Mouse (Mus musculus) hindbrain, embryonic 14.5 days (tissue): ENCODE data around the gene Dexi. TPM values are rescaled to one million over a fixed set of nuclear protein-coding genes. Genes with fewer than 3 reads are reported as not detected.
A peak's percentile ranks its signal among the peaks of the same experiment; 100 is the strongest.

Experiments used
- ATAC-seq: fragments of 200-750 bp; cut with Nextera tagmentation; 2 replicates; pipeline ENCODE4 v1.8.0; 2017; ENCODE audit warnings: moderate number of reproducible peaks, mild to moderate bottlenecking, moderate TSS enrichment, moderate library complexity; ENCODE audit not compliant: low FRiP score
- DNase-seq: peaks from one replicate; pipeline ENCODE4 v3.0.0-alpha.2; 2015; ENCODE audit warnings: low spot score
- H3K27ac ChIP-seq: fragments of 300-500 bp; sonication (generic); 2 replicates; pipeline ENCODE4 v1.5.1; 2014; ENCODE audit warnings: mild to moderate bottlenecking, moderate library complexity
- H3K27me3 ChIP-seq: fragments of 300-500 bp; sonication (generic); 2 replicates; pipeline ENCODE4 v1.6.1; 2014; ENCODE audit warnings: mild to moderate bottlenecking, low read length, mixed read lengths; ENCODE audit not compliant: control insufficient read depth, insufficient read depth
- H3K36me3 ChIP-seq: fragments of 300-500 bp; sonication (generic); replicated peaks from 2 replicates; pipeline ENCODE4 v1.6.1; 2014; ENCODE audit not compliant: control insufficient read depth, insufficient read depth
- H3K4me1 ChIP-seq: fragments of 300-500 bp; sonication (generic); replicated peaks from 2 replicates; pipeline ENCODE4 v1.6.1; 2014; ENCODE audit warnings: antibody characterized with exemption, low read length, mixed read lengths; ENCODE audit not compliant: control insufficient read depth, insufficient read depth
- H3K4me2 ChIP-seq: fragments of 300-500 bp; sonication (generic); replicated peaks from 2 replicates; pipeline ENCODE4 v1.6.1; 2014; ENCODE audit warnings: mild to moderate bottlenecking, moderate library complexity
- H3K4me3 ChIP-seq: fragments of 300-500 bp; sonication (generic); replicated peaks from 2 replicates; pipeline ENCODE4 v1.5.1; 2014; ENCODE audit warnings: mild to moderate bottlenecking, low read length
- H3K9ac ChIP-seq: fragments of 300-500 bp; sonication (generic); 2 replicates; pipeline ENCODE4 v1.6.1; 2014
- H3K9me3 ChIP-seq: fragments of 300-500 bp; sonication (generic); 2 replicates; pipeline ENCODE4 v1.6.1; 2016; ENCODE audit warnings: low read length; ENCODE audit not compliant: control insufficient read depth
- WGBS: fragments of 180-500 bp; shearing (Covaris S2); extraction: QIAGEN DNeasy Blood & Tissue Kit; methylation state at CpG from one replicate; pipeline ENCODE4 v1.1.7; 2014; 5-methylcytosine and 5-hydroxymethylcytosine counted together
- polyA plus RNA-seq: library from polyadenylated mRNA; unstranded; fragments of >200 nt; fragmentation: Nextera tagmentation; extraction: Ambion mirVana; gene quantifications from 2 replicates; pipeline ENCODE4 v1.2.1, GENCODE M21; 2014

Dexi gene
- polyA plus RNA-seq: 25.0 and 26.0 TPM in 2 replicates

- peaks cover 45% of the 10 kb centered on the region for H3K4me1 ChIP-seq
These were observed at the start of gene Dexi for GRCm38 (mm10) chr16:10542698-10543365. Gene Dexi, minus strand, starts transcription at chr16:10543054.

GRCm38 (mm10) chr16:10586546-10586945, 43.7 kb upstream of the Dexi start:
- H3K27ac ChIP-seq: no peak overlapping the region
- peaks cover 72% of the 10 kb centered on the region for H3K36me3 ChIP-seq
- H3K9me3 ChIP-seq: no peaks in the 10 kb centered on the region
- ATAC-seq (no peak), DNase-seq (peak; percentile 37)
- H3K4me1 ChIP-seq: no peaks in the 10 kb centered on the region
- H3K4me2 ChIP-seq: no peak overlapping the region
- H3K27me3 ChIP-seq: no peaks in the 10 kb centered on the region
- 89% methylated on average over 3 of the region's 3 CpGs for WGBS
- H3K9ac ChIP-seq: no peak overlapping the region
- no peak overlapping the region for H3K4me3 ChIP-seq

More at GRCm38 (mm10) chr16:10542698-10543365, at the start of gene Dexi:
- H3K4me3 ChIP-seq: peak within 1 kb of the TSS; percentile 87
- H3K36me3 ChIP-seq: no peaks in the 10 kb centered on the region
- peak within 1 kb of the TSS; percentile 89 for H3K9ac ChIP-seq
- under 1% methylated on average over 44 of the region's 61 CpGs for WGBS
- H3K4me2 ChIP-seq: peak within 1 kb of the TSS; percentile 75
- ATAC-seq: peak; percentile 93
- DNase-seq: peak; percentile 96
- no peaks in the 10 kb centered on the region for H3K9me3 ChIP-seq
- H3K27me3 ChIP-seq: no peaks in the 10 kb centered on the region
- peak within 1 kb of the TSS; percentile 80 for H3K27ac ChIP-seq

- H3K4me3 ChIP-seq: no peak overlapping the region
- WGBS: 85% methylated on average over 1 of the region's 1 CpGs
- H3K27me3 ChIP-seq: no peaks in the 10 kb centered on the region
- H3K9ac ChIP-seq: no peak overlapping the region
- H3K36me3 ChIP-seq: peaks cover 77% of the 10 kb centered on the region
- H3K27ac ChIP-seq: no peak overlapping the region
- H3K9me3 ChIP-seq: no peaks in the 10 kb centered on the region
- ATAC-seq: no peak
- no peaks in the 10 kb centered on the region for H3K4me1 ChIP-seq
- no peak for DNase-seq
- H3K4me2 ChIP-seq: no peak overlapping the region
These were observed 42.3 kb upstream of the Dexi start for GRCm38 (mm10) chr16:10585165-10585564.

GRCm38 (mm10) chr16:10581234-10581898, 38.5 kb upstream of the Dexi start:
- no peak overlapping the region for H3K27ac ChIP-seq
- H3K9me3 ChIP-seq: no peaks in the 10 kb centered on the region
- H3K4me1 ChIP-seq: no peaks in the 10 kb centered on the region
- H3K9ac ChIP-seq: no peak overlapping the region
- no peak overlapping the region for H3K4me2 ChIP-seq
- no peak overlapping the region for H3K4me3 ChIP-seq
- peaks cover 85% of the 10 kb centered on the region for H3K36me3 ChIP-seq
- ATAC-seq (no peak), DNase-seq (no peak)
- WGBS: 90% methylated on average over 2 of the region's 2 CpGs
- no peaks in the 10 kb centered on the region for H3K27me3 ChIP-seq

GRCm38 (mm10) chr16:10578376-10578775, 35.5 kb upstream of the Dexi start:
- no peaks in the 10 kb centered on the region for H3K9me3 ChIP-seq
- H3K27me3 ChIP-seq: no peaks in the 10 kb centered on the region
- ATAC-seq (no peak), DNase-seq (no peak)
- H3K4me2 ChIP-seq: no peak overlapping the region
- no peaks in the 10 kb centered on the region for H3K4me1 ChIP-seq
- no peak overlapping the region for H3K9ac ChIP-seq
- H3K27ac ChIP-seq: no peak overlapping the region
- WGBS: 91% methylated on average over 1 of the region's 1 CpGs
- H3K36me3 ChIP-seq: peaks cover 91% of the 10 kb centered on the region
- no peak overlapping the region for H3K4me3 ChIP-seq

- Histone ChIP-seq H3K9ac (no peak overlapping the region), H3K9me3 (no peaks in the 10 kb centered on the region), H3K4me2 (no peak overlapping the region), H3K4me1 (no peaks in the 10 kb centered on the region), H3K4me3 (no peak overlapping the region), H3K27ac (no peak overlapping the region), H3K36me3 (peaks cover 91% of the 10 kb centered on the region), H3K27me3 (no peaks in the 10 kb centered on the region)
- WGBS: 77% methylated on average over 5 of the region's 5 CpGs
- ATAC-seq: no peak
- no peak for DNase-seq
These were observed 34.7 kb upstream of the Dexi start for GRCm38 (mm10) chr16:10577548-10577947.

- H3K27me3 ChIP-seq: no peaks in the 10 kb centered on the region
- no peak overlapping the region for H3K27ac ChIP-seq
- H3K36me3 ChIP-seq: peaks cover 87% of the 10 kb centered on the region
- DNase-seq (no peak), ATAC-seq (no peak)
- 93% methylated on average over 4 of the region's 4 CpGs for WGBS
- no peak overlapping the region for H3K4me2 ChIP-seq
- H3K4me1 ChIP-seq: no peaks in the 10 kb centered on the region
- no peak overlapping the region for H3K4me3 ChIP-seq
- H3K9me3 ChIP-seq: no peaks in the 10 kb centered on the region
- H3K9ac ChIP-seq: no peak overlapping the region
These were observed 33.1 kb upstream of the Dexi start for GRCm38 (mm10) chr16:10575915-10576314.

- no peak for ATAC-seq
- H3K4me1 ChIP-seq: no peaks in the 10 kb centered on the region
- no peak overlapping the region for H3K4me3 ChIP-seq
- H3K9ac ChIP-seq: no peak overlapping the region
- no peak for DNase-seq
- H3K4me2 ChIP-seq: no peak overlapping the region
- peaks cover 86% of the 10 kb centered on the region for H3K36me3 ChIP-seq
- no peak overlapping the region for H3K27ac ChIP-seq
- 89% methylated on average over 2 of the region's 2 CpGs for WGBS
- H3K9me3 ChIP-seq: no peaks in the 10 kb centered on the region
- no peaks in the 10 kb centered on the region for H3K27me3 ChIP-seq
These were observed 32.1 kb upstream of the Dexi start for GRCm38 (mm10) chr16:10574936-10575335.

- H3K4me3 ChIP-seq: no peak overlapping the region
- H3K4me2 ChIP-seq: no peak overlapping the region
- peaks cover 86% of the 10 kb centered on the region for H3K36me3 ChIP-seq
- H3K9ac ChIP-seq: no peak overlapping the region
- H3K9me3 ChIP-seq: no peaks in the 10 kb centered on the region
- H3K4me1 ChIP-seq: no peaks in the 10 kb centered on the region
- 60% methylated on average over 2 of the region's 2 CpGs for WGBS
- no peak overlapping the region for H3K27ac ChIP-seq
- ATAC-seq (no peak), DNase-seq (no peak)
- no peaks in the 10 kb centered on the region for H3K27me3 ChIP-seq
These were observed 29.0 kb upstream of the Dexi start for GRCm38 (mm10) chr16:10571820-10572219.
